Mouse (Mus musculus) embryo, embryonic 10 days (tissue): ENCODE measurements around the gene Nbl1.

Experiments
- DNase-seq: peaks from one replicate; pipeline ENCODE4 v3.0.0-alpha.2; 2015; ENCODE audit warnings: low spot score

Gene Nbl1

DNA sequence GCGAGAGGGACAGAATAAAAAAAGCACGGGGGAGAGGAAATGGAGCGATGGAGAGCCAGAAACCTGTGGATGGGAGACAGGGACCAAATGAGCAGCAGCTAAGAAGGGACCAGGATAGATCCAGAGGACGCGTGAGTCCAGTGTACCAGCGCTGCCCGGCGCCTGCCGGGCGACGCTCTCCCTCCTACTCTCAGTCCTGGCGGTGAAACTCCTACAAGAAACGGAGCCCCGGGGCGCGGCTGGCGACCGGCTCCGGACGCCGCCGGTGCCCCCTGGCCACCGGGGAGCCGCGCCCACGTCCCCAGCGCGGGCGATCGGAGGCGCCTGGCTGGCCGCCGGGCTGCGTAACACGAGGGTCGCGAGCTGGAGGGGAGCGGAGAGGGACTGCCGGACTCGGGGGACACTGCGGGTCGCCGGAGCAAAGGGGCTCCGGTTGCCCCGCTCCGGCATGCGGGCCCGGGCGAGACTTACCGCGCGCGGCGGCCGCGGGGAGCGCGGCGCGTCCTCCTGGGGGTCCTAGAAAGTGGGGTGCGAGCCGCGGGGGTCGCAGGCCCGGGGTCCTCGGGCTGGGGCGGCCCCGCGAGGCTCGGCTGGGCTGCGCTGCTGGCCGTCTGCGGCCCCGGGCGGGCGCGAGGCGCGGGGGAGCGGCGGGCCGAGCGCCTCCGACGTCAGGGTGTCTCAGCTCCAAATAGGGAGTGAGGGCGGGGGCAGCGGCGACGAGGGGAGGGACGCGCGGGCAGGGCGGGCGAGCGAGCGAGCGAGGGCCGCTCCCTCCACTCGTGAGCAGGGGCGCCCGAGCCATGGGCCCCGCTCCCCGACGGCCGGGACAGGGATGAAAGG is at the start of gene Nbl1:
Nbl1 (minus strand) TSS at position 638 of the 840 bp plus-strand sequence.
- DNase-seq = peak; percentile 35

DNA sequence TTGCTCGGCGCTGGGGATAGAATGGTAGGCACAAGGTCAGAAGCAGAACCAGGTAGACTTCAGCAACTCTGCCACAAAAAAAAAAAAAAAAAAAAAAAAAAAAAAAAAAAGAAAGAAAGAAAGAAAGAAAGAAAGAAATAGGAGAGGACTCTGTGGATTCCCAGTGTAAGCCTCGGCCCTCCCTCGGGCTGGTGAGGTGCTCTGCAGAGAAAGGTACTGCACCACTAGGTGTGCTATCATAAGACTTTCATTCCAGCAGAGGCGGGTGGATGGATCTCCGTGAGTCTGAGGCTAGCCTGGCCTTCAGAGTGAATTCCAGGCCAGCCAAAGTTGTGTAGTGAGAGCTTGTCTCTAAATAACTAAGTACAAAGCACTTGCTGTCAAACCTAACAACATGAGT is 49.0 kb upstream of the Nbl1 start:
- peak; percentile 9 for DNase-seq

GRCm38 (mm10) chr4:139140267-139140666 is 47.5 kb upstream of the Nbl1 start:
- no peak for DNase-seq

DNA sequence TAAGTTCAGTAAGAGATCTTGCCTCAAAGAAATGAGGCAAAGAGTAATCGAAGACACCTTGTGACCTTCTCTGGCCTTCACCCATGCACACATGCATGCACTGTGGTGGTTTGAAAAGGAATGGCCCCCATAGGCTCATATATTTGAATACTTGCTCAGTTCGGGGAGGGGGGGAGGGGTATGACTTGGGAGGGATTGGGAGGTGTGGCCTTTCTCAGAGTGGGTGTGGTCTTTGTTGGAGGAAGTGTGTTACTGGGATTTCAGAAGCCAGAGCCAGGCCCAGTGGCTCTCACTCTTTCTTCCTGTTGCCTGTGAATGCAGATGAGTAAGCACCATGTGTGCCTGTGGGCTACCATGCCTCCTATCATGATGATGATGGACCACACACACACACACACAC is 43.2 kb upstream of the Nbl1 start:
- no peak for DNase-seq

- DNase-seq = no peak
Observed at GRCm38 (mm10) chr4:139133109-139133508, 40.3 kb upstream of the Nbl1 start.

DNA sequence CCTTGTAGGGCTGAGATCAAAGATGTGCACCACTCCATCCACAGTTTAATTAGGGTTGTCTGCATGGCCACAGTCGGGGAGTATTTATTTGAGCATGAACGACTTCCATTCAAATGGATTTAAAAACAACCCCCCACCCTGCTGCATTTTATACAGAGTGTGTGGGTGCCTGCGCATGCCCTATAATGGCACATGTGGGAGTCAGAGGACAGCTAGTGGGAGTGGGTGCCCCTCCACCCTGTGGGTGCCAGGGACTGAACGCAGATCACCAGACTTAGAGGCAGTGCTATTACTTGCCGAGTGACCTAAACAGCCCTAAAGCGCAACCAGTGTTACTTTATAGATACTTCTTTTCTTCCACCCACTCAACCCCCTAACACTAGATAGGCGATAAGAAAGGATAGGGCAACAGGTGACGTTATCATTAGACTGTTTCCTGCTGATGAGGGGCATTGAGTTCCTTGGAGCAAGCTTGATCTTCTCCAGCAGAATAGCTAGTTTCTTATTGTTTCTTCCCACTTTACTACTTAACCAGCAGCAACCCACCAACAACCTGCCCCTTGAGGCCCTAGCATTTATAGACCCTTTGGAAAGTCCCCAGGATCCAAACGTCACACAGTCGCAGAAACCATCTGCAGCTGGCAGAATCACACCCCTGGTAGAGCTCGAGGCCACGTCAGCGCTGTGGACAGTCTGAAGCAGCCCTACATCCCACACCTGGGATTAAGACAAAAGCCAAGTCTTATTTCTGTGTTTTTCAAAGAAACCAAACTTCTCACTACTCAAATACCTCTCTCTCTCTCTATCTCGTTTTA is 39.3 kb upstream of the Nbl1 start:
- no peak for DNase-seq

DNA sequence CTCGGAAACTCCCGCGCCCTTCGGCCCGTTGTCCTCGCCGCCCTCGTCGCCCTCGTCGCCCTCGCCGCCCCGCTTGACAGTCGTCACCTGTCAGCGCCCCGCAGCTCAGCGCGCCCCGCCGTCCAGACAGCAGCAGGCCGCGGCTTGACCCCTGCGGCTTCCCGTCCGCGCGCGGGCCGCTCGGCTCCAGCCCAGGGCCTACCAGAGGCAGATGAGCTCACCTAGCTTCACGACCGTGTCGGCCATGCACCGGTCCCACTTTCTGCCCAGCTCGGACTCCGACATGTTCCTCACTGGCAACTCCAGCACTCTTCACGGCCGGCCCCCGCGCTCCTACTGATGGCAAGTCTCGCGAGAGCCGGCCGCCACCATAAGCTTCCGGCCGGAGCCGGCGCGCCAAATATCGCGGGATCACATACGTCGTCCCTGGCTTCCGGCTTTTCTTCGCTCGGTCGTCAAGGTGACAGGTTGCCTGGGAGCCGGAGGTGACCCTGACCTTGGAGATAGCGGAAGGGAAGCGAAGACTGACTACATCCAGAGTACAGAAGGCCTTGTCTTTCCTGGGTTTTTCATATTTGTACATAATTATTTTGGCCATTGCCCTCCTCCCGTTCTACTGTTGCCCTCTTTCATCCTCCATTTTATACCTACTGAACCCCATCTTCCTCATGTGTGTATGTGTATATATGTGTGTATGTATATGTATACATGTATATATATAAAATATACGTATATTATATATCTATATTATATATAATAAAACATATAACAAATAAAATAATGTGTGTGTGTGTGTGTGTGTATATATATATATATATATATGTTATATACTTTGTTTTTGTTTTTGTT is 38.1 kb upstream of the Nbl1 start, which contains the start of gene Minos1:
Minos1 (minus strand) TSS at position 413 of the 849 bp plus-strand sequence.
- peak; percentile 99 for DNase-seq

DNA sequence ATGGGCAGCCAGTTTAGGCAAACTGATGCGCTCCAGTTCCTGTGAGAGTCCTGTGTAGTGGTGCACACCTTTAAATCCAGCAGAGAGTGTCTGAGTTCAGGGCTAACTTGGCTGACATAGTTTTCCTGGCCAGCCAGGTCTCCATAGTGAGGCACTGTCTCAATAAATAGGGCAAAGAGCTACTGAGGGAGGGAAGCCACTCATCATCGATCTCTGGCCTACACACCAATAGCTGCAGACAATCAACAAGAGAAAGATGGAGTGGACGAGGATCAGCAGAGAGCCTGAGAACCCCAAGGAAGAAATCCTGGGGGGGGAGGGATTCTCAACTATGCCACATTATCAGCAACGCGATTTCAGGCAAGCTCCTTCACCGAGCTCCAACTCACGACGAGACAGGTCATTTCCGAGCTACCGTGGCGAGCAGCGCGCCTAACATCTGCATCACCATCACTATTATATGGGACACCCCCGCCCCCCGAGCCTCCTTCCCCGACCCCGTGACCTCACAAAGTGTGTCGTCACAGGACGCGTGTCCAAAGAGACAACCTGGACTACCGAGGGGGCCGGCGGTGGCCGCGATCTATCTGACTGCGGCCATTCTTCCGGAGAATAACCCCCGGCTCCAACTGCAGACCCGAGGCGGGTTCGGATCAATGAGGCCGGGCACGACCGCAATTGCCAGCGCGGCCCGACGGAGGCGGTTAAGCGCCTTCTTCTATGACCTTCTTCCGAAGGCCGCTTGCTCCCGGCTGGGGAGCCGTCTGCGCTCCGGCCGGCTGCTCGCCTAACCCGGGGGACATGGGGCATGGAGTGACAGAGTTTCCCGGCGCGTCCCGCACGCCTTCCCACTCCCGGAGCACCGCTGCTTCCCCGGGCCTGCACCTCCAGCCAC is 37.3 kb upstream of the Nbl1 start:
- peak; percentile 50 for DNase-seq

GRCm38 (mm10) chr4:139126475-139126874 is 33.7 kb upstream of the Nbl1 start:
- DNase-seq = no peak

GRCm38 (mm10) chr4:139124940-139125339 is 32.1 kb upstream of the Nbl1 start:
- DNase-seq = no peak

- DNase-seq = no peak
Observed at GRCm38 (mm10) chr4:139122557-139122956, 29.8 kb upstream of the Nbl1 start.

- DNase-seq = no peak
Observed at GRCm38 (mm10) chr4:139120998-139121397, 28.2 kb upstream of the Nbl1 start.

GRCm38 (mm10) chr4:139120281-139120814 is 27.6 kb upstream of the Nbl1 start:
- no peak for DNase-seq

GRCm38 (mm10) chr4:139116356-139117063 is 23.7 kb upstream of the Nbl1 start:
- no peak for DNase-seq

DNA sequence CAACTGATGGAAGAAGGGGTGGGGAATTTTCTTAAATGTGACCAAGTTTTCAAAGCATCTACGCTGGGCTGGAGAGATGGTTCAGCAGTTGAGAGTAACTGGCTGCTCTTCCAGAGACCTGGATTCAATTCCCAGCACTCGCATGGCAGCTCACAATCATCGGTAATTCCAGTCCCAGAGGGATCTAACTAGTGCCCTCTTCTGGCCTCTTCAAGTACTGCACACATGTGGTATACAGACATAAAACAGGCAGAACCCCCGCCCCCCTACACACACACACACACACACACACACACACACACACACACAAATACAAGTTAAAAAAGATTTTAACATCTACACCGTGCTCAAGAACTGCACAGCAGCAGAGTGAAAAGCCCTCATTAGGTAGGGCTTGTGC is 22.9 kb upstream of the Nbl1 start:
- peak; percentile 11 for DNase-seq

DNA sequence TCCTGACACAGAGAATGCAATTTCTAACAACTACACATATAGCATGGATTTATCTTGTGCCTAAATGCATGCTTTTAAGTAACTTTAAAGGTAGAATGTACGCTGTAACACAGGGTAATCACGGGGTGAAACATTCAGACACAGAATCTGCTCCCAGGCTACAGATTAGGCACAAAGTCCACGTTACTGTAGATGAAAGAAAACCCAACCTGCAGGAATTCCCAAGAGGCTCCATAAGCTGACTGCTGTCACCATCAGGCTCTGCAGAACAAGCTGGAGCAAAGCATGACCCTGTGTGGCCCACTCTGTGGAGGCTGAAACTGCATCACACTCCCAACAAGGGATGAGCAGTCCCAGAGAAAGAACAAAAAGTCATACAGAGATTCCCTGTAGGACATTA is 19.7 kb upstream of the Nbl1 start:
- DNase-seq = no peak

GRCm38 (mm10) chr4:139111421-139111820 is 18.6 kb upstream of the Nbl1 start:
- no peak for DNase-seq

GRCm38 (mm10) chr4:139110858-139111257 is 18.1 kb upstream of the Nbl1 start:
- no peak for DNase-seq

GRCm38 (mm10) chr4:139105453-139105852 is 12.7 kb upstream of the Nbl1 start:
- DNase-seq = no peak

- DNase-seq = no peak
Observed at GRCm38 (mm10) chr4:139101546-139101945, 8.8 kb upstream of the Nbl1 start.
